Comparison of ENCODE assay signal across 8 mouse cellular contexts in the genomic region with DNA sequence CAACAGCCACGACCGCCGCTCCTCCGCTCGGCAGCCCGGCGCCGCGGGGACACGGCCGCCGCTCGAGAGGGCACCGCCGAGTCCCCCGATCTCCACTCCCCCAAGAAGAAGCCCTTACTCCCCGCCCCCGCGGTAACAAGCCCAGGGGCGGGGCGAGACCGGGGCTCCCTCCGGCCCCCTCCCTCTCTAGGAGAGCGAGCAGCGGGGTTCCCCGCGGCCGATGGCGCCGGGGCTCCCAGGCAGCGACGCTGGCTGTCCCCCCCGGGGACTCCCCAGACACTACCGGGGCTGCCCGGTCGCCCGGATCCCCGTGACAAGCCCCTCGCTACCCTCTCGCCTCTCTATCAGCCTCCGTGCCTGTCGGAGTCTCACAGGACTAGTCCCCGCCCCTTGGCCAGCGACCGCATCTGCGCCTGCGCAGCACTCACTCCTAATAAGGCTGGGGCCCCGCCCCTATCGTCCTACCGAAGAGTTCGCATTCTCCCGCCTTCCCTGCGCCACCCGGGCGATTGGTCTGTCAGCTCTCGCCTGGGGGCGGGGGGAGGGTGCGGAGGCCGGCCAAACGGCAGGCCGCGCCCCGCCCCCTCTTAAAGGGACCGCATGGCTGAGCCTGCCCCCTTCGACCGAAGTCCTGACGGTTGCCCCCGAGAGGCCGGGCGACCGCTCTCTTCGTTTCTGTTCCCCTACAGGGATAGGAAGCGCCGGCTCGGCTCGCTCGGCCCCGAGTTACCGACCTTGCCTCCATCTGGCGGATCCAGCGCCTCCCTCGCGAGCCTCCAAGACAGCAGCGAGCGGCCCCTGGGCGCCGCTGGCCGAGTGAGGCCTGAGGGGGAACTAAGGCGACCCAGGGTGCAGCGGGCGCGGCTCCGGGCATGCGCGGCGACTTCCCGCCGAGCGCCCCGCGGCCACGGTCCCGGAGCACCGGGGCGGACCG. TPM values are rescaled to one million over a fixed set of nuclear protein-coding genes. Genes with fewer than 3 reads are reported as not detected.
DNase-seq lines count a peak whose midpoint lies in the region; ATAC-seq and TF ChIP-seq lines count a peak whose summit lies in the region.

A gene (minus strand): TSS at position 780 of the 934 bp plus-strand sequence.

- peak within 1 kb of the TSS; percentile 84 for H3K4me3 ChIP-seq in C2C12 (ENCODE audit: insufficient read depth, poor library complexity, severe bottlenecking)
- peak within 1 kb of the TSS; percentile 90 for H3K4me3 ChIP-seq in erythroblast, embryonic 14.5 days (replicated peaks)
- peak within 1 kb of the TSS; percentile 96 for H3K4me3 ChIP-seq in heart, embryonic 11.5 days (ENCODE audit: low read depth, low read length)
- H3K4me3 ChIP-seq in kidney, embryonic 16.5 days (ENCODE audit: low read length), result peak within 1 kb of the TSS; percentile 100
- H3K4me3 ChIP-seq in liver, adult 2 months (ENCODE audit: insufficient read depth, low read depth, low read length), result peak within 1 kb of the TSS; percentile 83
- peak within 1 kb of the TSS; percentile 90 for H3K4me3 ChIP-seq in myocyte

- H3K4me1 ChIP-seq in erythroblast, embryonic 14.5 days (ENCODE audit: control insufficient read depth), result peaks cover 37% of the 10 kb centered on the region
- H3K4me1 ChIP-seq in heart, embryonic 11.5 days (ENCODE audit: control insufficient read depth, insufficient read depth, low read length), result peaks cover 4% of the 10 kb centered on the region; the same call in 1 of the 2 replicates
- H3K4me1 ChIP-seq in kidney, embryonic 16.5 days (ENCODE audit: insufficient read depth, low read length), result peaks cover 12% of the 10 kb centered on the region
- peaks cover 5% of the 10 kb centered on the region; the same call in 1 of the 2 replicates for H3K4me1 ChIP-seq in liver, adult 2 months (ENCODE audit: control insufficient read depth, insufficient read depth, low read length)

- WGBS in heart, embryonic 11.5 days (ENCODE audit: insufficient replicate concordance), result 1% methylated on average over 100 of the region's 106 CpGs
- WGBS in kidney, embryonic 16.5 days, result under 1% methylated on average over 89 of the region's 106 CpGs
- WGBS in liver, adult 2 months, result under 1% methylated on average over 90 of the region's 106 CpGs

- TF ChIP-seq POLR2A in brain, embryonic 14.5 days (IDR thresholded peaks at IDR 0.05; ENCODE audit: borderline replicate concordance, extremely low read depth, insufficient read depth, insufficient read length, poor library complexity, severe bottlenecking), result peak; percentile 34
- peak; percentile 85 for TF ChIP-seq POLR2A in liver, adult 2 months (IDR thresholded peaks at IDR 0.05; ENCODE audit: extremely low read depth, insufficient read depth, low read length)
- TF ChIP-seq POLR2A in myocyte (IDR thresholded peaks at IDR 0.05; ENCODE audit: insufficient read length, low read depth), result peak; percentile 62

- H3K4me2 ChIP-seq in heart, embryonic 11.5 days, result peak within 1 kb of the TSS; percentile 72
- H3K4me2 ChIP-seq in kidney, embryonic 16.5 days (replicated peaks; ENCODE audit: low read depth, low read length), result peak within 1 kb of the TSS; percentile 76
- H3K4me2 ChIP-seq in myocyte (ENCODE audit: low read depth), result peak within 1 kb of the TSS; percentile 96

- peak; percentile 100 for DNase-seq in brain, embryonic 14.5 days (ENCODE audit: low read depth)
- peak; percentile 92 for DNase-seq in liver, adult 2 months (ENCODE audit: extremely low read depth, low read depth, low spot score)
- DNase-seq in splenic B cell, adult 2 months (ENCODE audit: low read depth, low spot score), result peak; percentile 100

- ATAC-seq in heart, embryonic 11.5 days (replicated peaks; ENCODE audit: insufficient number of reproducible peaks, low FRiP score, low TSS enrichment), result peak; percentile 89
- ATAC-seq in kidney, embryonic 16.5 days (ENCODE audit: low FRiP score, low TSS enrichment), result peak; percentile 92

- H3K27ac ChIP-seq in heart, embryonic 11.5 days (ENCODE audit: low read depth, low read length), result peak within 1 kb of the TSS; percentile 97
- peak within 1 kb of the TSS; percentile 99 for H3K27ac ChIP-seq in kidney, embryonic 16.5 days (ENCODE audit: low read length)
- H3K27ac ChIP-seq in liver, adult 2 months (replicated peaks; ENCODE audit: insufficient read depth, low read depth, low read length), result peak within 1 kb of the TSS; percentile 95

- peak within 1 kb of the TSS; percentile 93 for H3K9ac ChIP-seq in heart, embryonic 11.5 days (ENCODE audit: low read depth, low read length)
- H3K9ac ChIP-seq in kidney, embryonic 16.5 days (replicated peaks; ENCODE audit: low read length), result peak within 1 kb of the TSS; percentile 92
- H3K9ac ChIP-seq in liver, adult 2 months (ENCODE audit: low read depth, low read length), result peak within 1 kb of the TSS; percentile 98

- H3K79me2 ChIP-seq in C2C12 (ENCODE audit: control insufficient read depth, insufficient read depth), result peaks cover 60% of the 10 kb centered on the region
- H3K79me2 ChIP-seq in liver, adult 2 months (ENCODE audit: control insufficient read depth, insufficient read depth, low read length), result peaks cover 9% of the 10 kb centered on the region; the same call in 1 of the 2 replicates
- peaks cover 52% of the 10 kb centered on the region for H3K79me2 ChIP-seq in myocyte (ENCODE audit: control insufficient read depth, insufficient read depth)

- H3ac ChIP-seq in C2C12 (ENCODE audit: control insufficient read depth, insufficient read length, low read depth), result peak within 1 kb of the TSS; percentile 91
- peak within 1 kb of the TSS; percentile 93 for H3ac ChIP-seq in myocyte (ENCODE audit: control insufficient read depth, insufficient read length)

- peaks cover 33% of the 10 kb centered on the region for H3K79me3 ChIP-seq in C2C12 (ENCODE audit: low read depth)

- H3K27me3 ChIP-seq in C2C12 (ENCODE audit: control insufficient read depth, insufficient read depth, insufficient read length), result no peaks in the 10 kb centered on the region
- H3K27me3 ChIP-seq in erythroblast, embryonic 14.5 days (ENCODE audit: control insufficient read depth), result no peaks in the 10 kb centered on the region
- H3K27me3 ChIP-seq in heart, embryonic 11.5 days (ENCODE audit: control insufficient read depth, insufficient read depth, low read length), result no peaks in the 10 kb centered on the region
- no peaks in the 10 kb centered on the region for H3K27me3 ChIP-seq in kidney, embryonic 16.5 days (ENCODE audit: insufficient read depth, low read length)
- no peaks in the 10 kb centered on the region for H3K27me3 ChIP-seq in liver, adult 2 months (ENCODE audit: control insufficient read depth, insufficient read depth, low read length)
- H3K27me3 ChIP-seq in myocyte (ENCODE audit: control insufficient read depth, insufficient read depth, insufficient read length), result no peaks in the 10 kb centered on the region
- no peaks in the 10 kb centered on the region for H3K27me3 ChIP-seq in splenic B cell, adult 2 months (ENCODE audit: control insufficient read depth, insufficient read depth, low read length, poor library complexity, severe bottlenecking)

- H3K36me3 ChIP-seq in C2C12 (ENCODE audit: control insufficient read depth, insufficient read depth), result peaks cover 4% of the 10 kb centered on the region
- peaks cover 5% of the 10 kb centered on the region for H3K36me3 ChIP-seq in erythroblast, embryonic 14.5 days (ENCODE audit: control insufficient read depth)
- H3K36me3 ChIP-seq in heart, embryonic 11.5 days (ENCODE audit: control insufficient read depth, insufficient read depth, low read length), result no peaks in the 10 kb centered on the region
- H3K36me3 ChIP-seq in kidney, embryonic 16.5 days (ENCODE audit: insufficient read depth, low read length), result 0 out of 2 replicates have a peak, but pooled peaks cover 9% of the 10 kb centered on the region
- no peaks in the 10 kb centered on the region for H3K36me3 ChIP-seq in liver, adult 2 months (ENCODE audit: control insufficient read depth, insufficient read depth, low read length)
- no peaks in the 10 kb centered on the region for H3K36me3 ChIP-seq in myocyte (ENCODE audit: control insufficient read depth, insufficient read depth)
- H3K36me3 ChIP-seq in splenic B cell, adult 2 months (ENCODE audit: control insufficient read depth, insufficient read depth, low read length, poor library complexity, severe bottlenecking), result 0 out of 2 replicates have a peak, but pooled peaks cover 1% of the 10 kb centered on the region

- H3K9me3 ChIP-seq in erythroblast, embryonic 14.5 days (ENCODE audit: control insufficient read depth, low read length), result 0 out of 2 replicates have a peak, but pooled peaks cover 2% of the 10 kb centered on the region
- H3K9me3 ChIP-seq in heart, embryonic 11.5 days (replicated peaks; ENCODE audit: control insufficient read depth, low read length), result no peaks in the 10 kb centered on the region
- no peaks in the 10 kb centered on the region for H3K9me3 ChIP-seq in kidney, embryonic 16.5 days (ENCODE audit: low read length)

- TF ChIP-seq CTCF in C2C12 (IDR thresholded peaks at IDR 0.05; ENCODE audit: control insufficient read depth, insufficient read depth, insufficient read length), result peak; percentile 3
- TF ChIP-seq CTCF in brain, embryonic 14.5 days (IDR thresholded peaks at IDR 0.05; ENCODE audit: borderline replicate concordance, extremely low read depth, insufficient read depth, insufficient read length), result no peak
- no peak for TF ChIP-seq CTCF in liver, adult 2 months (IDR thresholded peaks at IDR 0.05; ENCODE audit: low read depth, low read length)

TF ChIP-seq in C2C12, 6 proteins besides CTCF, POLR2A, EP300 and RAD21:
- TF ChIP-seq FOSL1 (IDR thresholded peaks at IDR 0.05; ENCODE audit: insufficient read depth, low read length, poor library complexity, severe bottlenecking), result no peak
- TF ChIP-seq CEBPB (IDR thresholded peaks at IDR 0.05; ENCODE audit: low read depth), result no peak
- peak; percentile 25 for TF ChIP-seq MAX (IDR thresholded peaks at IDR 0.05)

TF ChIP-seq in myocyte, 11 proteins besides CTCF, POLR2A, EP300 and RAD21:
- TF ChIP-seq E2F4 (IDR thresholded peaks at IDR 0.05; ENCODE audit: insufficient read depth) (peak; percentile 91), SRF (IDR thresholded peaks at IDR 0.05; ENCODE audit: control insufficient read depth, insufficient read length, low read depth) (peak; percentile 99), TCF12 (IDR thresholded peaks at IDR 0.05; ENCODE audit: insufficient read depth, poor library complexity, severe bottlenecking) (no peak), POLR2AphosphoS2 (IDR thresholded peaks at IDR 0.05; ENCODE audit: insufficient read length, low read depth) (peak; percentile 35), MYOD1 (IDR thresholded peaks at IDR 0.05; ENCODE audit: control insufficient read depth in 1 of 3, insufficient read length in 2 of 3, low read depth in 2 of 3) (peak in 1 of 3 experiments; percentile 1)

RNA-seq across cellular contexts. Expression of the gene that starts here (rescaled TPM):
- polyA plus RNA-seq in C2C12 (2012; fragmentation: generic; extraction: Trizol) (8.3 TPM), myocyte (2012; fragmentation: generic; extraction: Trizol) (9.1 TPM)
- 6.8 and 10.8 TPM in 2 replicates for polyA plus RNA-seq in brain, embryonic 14.5 days (2012; rRNA removed)
- 0.36 and 0.55 TPM in 2 replicates for polyA plus RNA-seq in erythroblast, embryonic 14.5 days (2012)
- 6.8 and 10.4 TPM in 2 replicates for polyA plus RNA-seq in heart, embryonic 11.5 days (2014; fragmentation: Nextera tagmentation; extraction: Ambion mirVana)
- 9.9 and 11.6 TPM in 2 replicates for polyA plus RNA-seq in kidney, embryonic 16.5 days (2015; fragmentation: Nextera tagmentation; extraction: Ambion mirVana)
- 6.1 and 11.4 TPM in 2 replicates for total RNA-seq in liver, adult 2 months (2014; rRNA removed)
- polyA plus RNA-seq in liver, adult 2 months (2012; rRNA removed), result 1.6 and 2.6 TPM in 2 replicates

Comparison
In these comparisons a context has a peak if more than half of its experiments do, and no peak if none do; other contexts are left out.
1. Peak in every context shown above with its lines: DNase-seq, ATAC-seq, H3K4me3 ChIP-seq and H3K27ac ChIP-seq.
2. POLR2A ChIP-seq: peak in every context shown above with its lines; median percentile 85 in liver, adult 2 months; 62 in myocyte; 34 in brain, embryonic 14.5 days.